Mouse (Mus musculus) brain, embryonic 14.5 days (tissue): ENCODE results near the gene Notch1. TPM values are rescaled to one million over a fixed set of nuclear protein-coding genes. Genes with fewer than 3 reads are reported as not detected.
A peak's percentile ranks its signal among the peaks of the same experiment; 100 is the strongest.

Source experiments
- DNase-seq: peaks from one replicate; pipeline ENCODE4 v3.0.0-alpha.2; 2011; ENCODE audit warnings: low read depth
- CTCF ChIP-seq: fragments of 200-500 bp; IDR thresholded peaks from 2 replicates; pipeline ENCODE4 v1.5.1; 2012; ENCODE audit warnings: inconsistent platforms, mild to moderate bottlenecking, moderate library complexity, borderline replicate concordance; ENCODE audit not compliant: insufficient read depth, insufficient read length; ENCODE audit errors: extremely low read depth
- POLR2A ChIP-seq: fragments of 200-500 bp; IDR thresholded peaks from 2 replicates; pipeline ENCODE4 v1.6.1; 2012; ENCODE audit warnings: mild to moderate bottlenecking, inconsistent platforms, borderline replicate concordance; ENCODE audit not compliant: poor library complexity, insufficient read depth, insufficient read length, severe bottlenecking; ENCODE audit errors: extremely low read depth
- polyA plus RNA-seq: library from polyadenylated mRNA; depleted of rRNA; stranded (reverse); fragments of >200 nt; gene quantifications from 2 replicates; pipeline ENCODE4 v1.2.3, GENCODE M21; 2012

Gene Notch1
- polyA plus RNA-seq, 1 experiment: 42.4 TPM

GRCm38 (mm10) chr2:26525355-26526018 is 9.0 kb upstream of the Notch1 start:
- TF ChIP-seq CTCF (no peak), POLR2A (no peak)
- peak; percentile 51 for DNase-seq

DNA sequence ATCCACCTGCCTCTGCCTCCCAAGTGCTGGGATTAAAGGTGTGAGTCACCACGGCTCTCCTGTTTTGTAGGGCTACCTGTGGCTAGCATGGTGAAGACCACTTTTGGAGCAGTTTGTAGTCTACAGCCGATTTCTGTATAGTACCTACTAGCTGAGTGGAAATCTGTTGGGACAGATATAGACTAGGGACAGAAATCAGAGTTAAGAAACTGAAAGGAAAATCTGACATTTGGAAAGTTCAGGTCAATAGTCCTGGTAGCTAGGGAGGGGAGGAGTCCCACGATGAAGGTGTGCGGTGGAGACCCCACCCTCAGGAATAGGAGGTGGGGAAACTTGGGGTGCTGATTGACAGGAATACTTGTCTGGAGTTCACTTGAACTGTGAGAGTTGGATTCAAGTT is 5.9 kb upstream of the Notch1 start:
- no peak for DNase-seq
- no peak for TF ChIP-seq POLR2A
- TF ChIP-seq CTCF: no peak

DNA sequence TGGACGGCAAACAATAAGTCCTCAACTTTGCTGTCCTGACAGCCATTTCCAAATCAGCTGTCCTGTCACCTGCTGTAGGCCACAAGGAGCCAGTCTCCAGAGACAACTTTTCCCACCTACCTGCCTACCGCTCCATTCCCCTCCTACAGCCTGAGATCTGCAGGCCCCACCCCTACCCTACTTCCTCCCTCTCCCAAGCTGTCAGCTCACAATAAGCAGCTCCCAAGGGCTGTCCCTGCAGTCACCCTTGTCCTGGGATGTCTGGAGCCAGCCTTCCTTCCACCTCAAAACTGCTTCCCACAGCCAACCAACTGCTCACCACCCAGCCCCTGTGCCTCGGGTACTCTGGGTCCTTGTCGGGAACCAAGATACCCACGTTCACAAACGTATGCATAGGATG is 3.3 kb upstream of the Notch1 start:
- TF ChIP-seq CTCF (no peak), POLR2A (no peak)
- no peak for DNase-seq

GRCm38 (mm10) chr2:26516987-26517386 is 524 bp upstream of the Notch1 start:
- no peak for TF ChIP-seq POLR2A
- no peak for TF ChIP-seq CTCF
- DNase-seq: no peak

- DNase-seq: no peak
- TF ChIP-seq CTCF (no peak), POLR2A (no peak)
These were observed 1.1 kb downstream of the Notch1 start for GRCm38 (mm10) chr2:26515335-26515734.

DNA sequence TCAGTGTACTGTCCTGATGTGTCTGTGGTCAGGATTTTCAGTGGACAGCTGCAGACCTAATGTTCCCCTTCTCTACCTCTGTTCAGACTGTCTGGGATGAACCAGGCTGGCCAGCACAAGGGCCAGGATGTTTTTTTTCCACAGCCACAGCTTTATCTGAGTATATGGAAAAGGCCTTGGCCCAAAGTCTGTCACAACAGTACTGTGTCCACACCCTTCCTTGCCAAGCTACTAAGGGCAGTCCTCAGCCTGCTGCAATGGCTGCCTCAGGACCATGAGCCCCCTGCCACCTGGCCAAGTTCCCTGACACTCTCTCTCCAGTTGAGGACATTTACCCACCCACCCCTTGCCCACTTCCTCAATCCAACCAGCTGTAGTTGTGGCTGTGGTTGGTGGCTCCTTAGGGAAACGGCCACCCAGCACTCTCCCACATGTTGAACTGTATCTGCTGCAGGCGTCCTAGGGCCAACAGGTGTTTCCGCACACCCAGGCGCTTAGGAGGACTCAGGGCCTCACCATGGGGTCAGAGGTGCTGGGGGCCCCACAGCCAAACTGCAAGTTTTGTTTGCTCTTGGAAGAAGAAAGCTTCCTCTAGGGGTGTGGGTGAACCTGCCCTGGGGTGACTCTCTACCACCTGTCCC is 3.2 kb downstream of the Notch1 start:
- TF ChIP-seq POLR2A: no peak
- no peak for TF ChIP-seq CTCF

DNA sequence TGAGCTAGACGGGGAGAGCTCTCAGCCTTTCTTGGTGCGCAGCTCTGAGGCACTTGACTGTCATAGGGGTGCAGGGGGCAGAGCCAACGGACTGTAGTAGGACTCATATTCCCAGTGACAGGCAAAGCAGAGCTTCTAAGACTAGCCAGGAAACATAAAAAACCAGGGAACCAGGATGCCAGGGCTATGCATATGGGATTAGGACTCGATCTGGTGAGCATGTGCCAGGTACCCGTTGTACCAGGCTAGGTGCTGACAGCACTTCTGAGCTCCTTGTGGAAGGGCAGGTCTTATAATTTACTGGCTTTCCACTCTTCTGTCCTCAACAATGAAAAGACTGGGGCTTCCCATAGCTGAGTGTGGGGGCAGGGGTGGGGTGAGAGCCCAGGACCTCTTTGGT is 7.8 kb downstream of the Notch1 start:
- TF ChIP-seq CTCF: no peak
- TF ChIP-seq POLR2A: no peak
- no peak for DNase-seq

More for the DNA sequence above, 3.2 kb downstream of the Notch1 start:
- no peak for DNase-seq

- DNase-seq: peak; percentile 19
- TF ChIP-seq CTCF (no peak), POLR2A (no peak)
These were observed 8.5 kb downstream of the Notch1 start for GRCm38 (mm10) chr2:26507961-26508391.

GRCm38 (mm10) chr2:26507481-26507886 is 9.0 kb downstream of the Notch1 start:
- peak; percentile 87 for DNase-seq
- TF ChIP-seq POLR2A: no peak
- no peak for TF ChIP-seq CTCF

DNA sequence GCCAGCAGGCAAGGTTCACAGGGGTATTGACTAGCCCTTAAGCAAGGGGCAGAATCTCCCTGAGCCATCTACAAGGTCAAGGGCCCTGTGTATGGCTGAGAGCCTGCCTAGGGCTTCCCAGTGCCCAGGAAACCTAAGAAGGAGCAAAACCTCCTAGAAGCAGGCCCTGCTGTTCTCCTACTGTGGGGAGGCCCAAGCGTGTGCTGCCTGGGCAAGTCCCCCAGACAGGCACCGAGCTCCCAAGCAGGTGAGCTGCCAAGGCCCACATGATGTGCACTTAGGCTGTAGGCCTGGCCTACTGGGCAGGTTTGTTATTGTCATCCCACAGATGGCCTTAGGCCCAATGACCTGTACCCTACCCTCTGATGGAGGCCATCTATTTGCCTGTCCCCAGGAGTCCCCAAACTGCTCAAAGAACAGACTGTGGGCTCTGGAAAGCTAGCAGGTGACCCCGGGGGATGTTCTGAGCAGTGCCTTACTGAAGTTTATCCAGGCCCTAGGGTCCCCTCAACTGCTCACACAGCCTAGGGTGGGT is 9.7 kb downstream of the Notch1 start:
- no peak for DNase-seq
- no peak for TF ChIP-seq CTCF
- TF ChIP-seq POLR2A: no peak

- TF ChIP-seq POLR2A: no peak
- no peak for TF ChIP-seq CTCF
- no peak for DNase-seq
These were observed 11.5 kb downstream of the Notch1 start for GRCm38 (mm10) chr2:26504772-26505480.

DNA sequence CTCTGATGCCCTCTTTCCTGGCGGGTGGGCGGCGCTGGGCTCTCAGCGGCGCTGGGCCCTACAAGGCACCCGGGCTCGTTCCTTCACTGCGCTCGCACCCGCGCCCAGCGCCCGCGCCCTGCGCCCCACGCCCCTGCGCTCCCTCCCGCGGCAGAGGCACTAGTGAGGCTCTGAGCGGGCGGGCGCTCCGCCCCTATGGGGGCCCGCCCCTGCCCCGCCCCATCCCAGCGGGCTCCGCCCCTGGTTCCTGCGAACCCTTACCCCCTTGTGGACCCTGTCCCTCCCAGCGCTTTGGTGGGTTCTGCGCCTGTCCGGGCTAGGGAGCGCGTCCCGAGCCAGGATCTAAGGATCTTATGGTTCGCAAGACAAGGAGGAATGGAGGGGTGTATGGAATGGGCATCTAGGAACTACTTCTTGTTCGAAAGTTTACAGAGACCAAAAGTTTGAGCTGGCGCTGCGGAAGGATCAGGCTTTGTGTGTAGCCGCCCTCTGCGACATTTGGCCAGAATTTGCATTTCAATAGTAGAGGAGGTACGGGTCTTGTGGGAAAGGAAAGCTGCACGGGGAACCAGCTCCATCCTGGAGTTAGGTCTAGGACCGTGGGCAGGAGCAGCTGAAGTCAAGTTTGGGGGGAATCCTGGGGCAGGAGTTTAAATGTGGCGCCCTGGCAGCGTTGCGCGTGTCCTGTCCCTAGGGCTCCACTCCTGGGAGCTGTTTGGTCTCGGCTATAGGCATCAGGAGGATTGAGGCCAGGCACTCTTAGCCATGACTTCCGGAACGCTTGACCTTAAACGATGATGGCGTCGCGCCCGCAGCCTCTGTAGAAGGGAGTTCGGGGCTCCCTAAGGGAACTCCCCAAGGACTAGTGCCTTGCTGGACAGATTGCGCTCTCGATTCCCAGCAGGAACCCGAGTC is 12.5 kb downstream of the Notch1 start:
- peak; percentile 91 for DNase-seq
- TF ChIP-seq CTCF: no peak
- peak; percentile 96 for TF ChIP-seq POLR2A
